Mouse (Mus musculus): ENCODE measurements around the gene Gm28171. TPM values are rescaled to one million over a fixed set of nuclear protein-coding genes. Genes with fewer than 3 reads are reported as not detected.
"Not testable (repeated sequence)": the region's sequence is repeated elsewhere in the genome, so short reads cannot be mapped to it uniquely, and the experiment has no call there.

Gm28171 gene
- polyA plus RNA-seq (2015; fragmentation: Nextera tagmentation; extraction: Ambion mirVana): not detected in 2 replicates

DNA sequence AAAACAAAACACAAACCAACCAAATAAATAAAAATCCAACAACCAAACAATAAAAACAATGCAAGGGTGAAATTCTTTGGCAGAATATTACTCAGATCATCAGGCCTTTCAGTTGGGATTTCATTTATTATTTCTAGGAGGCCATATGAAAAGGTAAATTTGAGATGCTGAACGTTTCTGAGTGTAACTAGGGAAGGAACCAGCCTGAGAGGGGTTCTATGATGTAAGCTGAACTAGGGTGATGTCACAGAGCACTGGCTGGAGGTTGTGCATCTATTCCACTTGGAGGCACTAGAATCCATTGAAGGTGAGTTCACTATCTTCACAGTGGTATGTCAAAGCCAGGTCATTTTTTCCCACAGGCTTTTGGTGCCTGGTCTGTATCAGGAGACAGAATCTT is at the start of gene Gm28171:
Gene Gm28171 (plus strand): TSS at position 301 of the 400 bp plus-strand sequence.
- H3K9me3 ChIP-seq; H3K9ac ChIP-seq; H3K27ac ChIP-seq (replicated peaks); ATAC-seq (ENCODE audit: extremely low read depth, insufficient number of reproducible peaks, low FRiP score, low TSS enrichment); H3K4me3 ChIP-seq; H3K4me1 ChIP-seq; H3K36me3 ChIP-seq; H3K27me3 ChIP-seq (replicated peaks); H3K4me2 ChIP-seq: not testable (repeated sequence)
- WGBS: 67% methylated on average over 1 of the region's 1 CpGs

Other genes with a start within 250 kb of the Gm28171 start
- gene Gm21854, start 136.4 kb upstream of the Gm28171 start, polyA plus RNA-seq (2015; fragmentation: Nextera tagmentation; extraction: Ambion mirVana): not detected in 2 replicates
- gene Gm20914, start 67.4 kb upstream of the Gm28171 start, polyA plus RNA-seq (2015; fragmentation: Nextera tagmentation; extraction: Ambion mirVana): not detected in 2 replicates
- not detected in 2 replicates for gene Gm21778, start 149.1 kb downstream of the Gm28171 start, polyA plus RNA-seq (2015; fragmentation: Nextera tagmentation; extraction: Ambion mirVana)

All from heart, embryonic 13.5 days (tissue).